Mouse (Mus musculus): ENCODE measurements at regions not wholly inside any gene's neighbourhood (a gene's known extent, or its start where the extent isn't known, plus 50 kb on each side); places are given as distances from the start of the nearest gene placed in this dataset.

GRCm38 (mm10) chr4:53340021-53340667 is 100.1 kb upstream of the Slc44a1 start:
- TF ChIP-seq CTCF (IDR thresholded peaks at IDR 0.05; ENCODE audit: control insufficient read depth, insufficient read depth, insufficient read length): no peak
- TF ChIP-seq MYOD1 (IDR thresholded peaks at IDR 0.05; ENCODE audit: control insufficient read depth, insufficient read length, low read depth): no peak
- no peak for TF ChIP-seq MAX (IDR thresholded peaks at IDR 0.05)
- no peak for TF ChIP-seq USF1 (IDR thresholded peaks at IDR 0.05; ENCODE audit: low read depth)
- TF ChIP-seq MYOG (IDR thresholded peaks at IDR 0.05; ENCODE audit: control insufficient read depth, extremely low read depth, insufficient read length): no peak
- TF ChIP-seq CEBPB (IDR thresholded peaks at IDR 0.05; ENCODE audit: low read depth): no peak
- TF ChIP-seq FOSL1 (IDR thresholded peaks at IDR 0.05; ENCODE audit: insufficient read depth, low read length, poor library complexity, severe bottlenecking): no peak
